Mouse (Mus musculus) spleen, postnatal 10 days (tissue): Measurements from ENCODE around the gene Cxcr6.
A peak's percentile ranks its signal among the peaks of the same experiment; 100 is the strongest.

Experiments used
- DNase-seq, 2 experiments: peaks; one replicate each; pipeline ENCODE4 v3.0.0; 2021 to 2022; ENCODE audit warnings: low spot score in 2 of 2

The Cxcr6 gene

GRCm38 (mm10) chr9:123818601-123819000 lies 12.3 kb downstream of the Cxcr6 start:
- no peak for DNase-seq

DNA sequence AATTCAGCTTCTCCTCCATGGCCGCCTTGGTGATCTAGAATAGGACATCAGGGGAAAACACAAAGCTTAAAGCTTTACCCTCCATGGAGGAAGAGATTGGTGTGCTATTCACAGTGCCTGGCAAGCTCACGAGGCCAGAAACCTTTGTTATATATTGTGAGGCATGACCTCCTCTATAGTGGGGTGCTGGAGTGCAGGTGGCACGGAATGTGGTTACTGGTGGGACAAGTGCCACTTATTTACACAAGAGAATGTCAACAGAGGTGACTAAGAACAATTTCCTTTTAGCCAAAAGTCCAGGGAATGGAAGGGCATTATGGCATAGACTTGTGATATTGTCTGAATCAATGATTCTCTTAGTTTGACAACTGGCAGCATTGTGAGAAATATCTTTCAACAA lies 20.4 kb downstream of the Cxcr6 start:
- no peak for DNase-seq

DNA sequence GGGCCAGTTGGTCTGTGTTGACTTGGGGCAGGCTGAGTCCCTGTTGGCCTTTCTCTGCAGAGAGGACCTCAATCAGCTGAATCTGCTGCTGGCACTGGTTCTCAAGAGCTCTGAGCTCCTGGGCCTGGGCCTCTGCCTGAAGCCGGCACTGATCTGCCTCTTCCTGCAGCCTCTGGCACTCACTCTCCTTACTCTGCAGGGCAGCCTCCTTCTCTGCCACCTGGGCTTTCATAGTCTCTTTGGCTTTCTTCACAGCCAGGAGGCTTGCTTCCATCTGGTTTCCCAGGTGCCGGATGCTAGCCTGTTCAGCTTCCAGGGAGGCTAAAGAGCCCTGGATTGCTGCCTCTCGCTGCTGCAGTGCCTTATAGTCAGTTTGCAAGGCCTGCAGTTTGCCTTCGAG lies 22.6 kb downstream of the Cxcr6 start:
- no peak for DNase-seq

GRCm38 (mm10) chr9:123835851-123836250 lies 29.6 kb downstream of the Cxcr6 start:
- DNase-seq = no peak

- no peak for DNase-seq
Measured at GRCm38 (mm10) chr9:123840243-123840642, 34.0 kb downstream of the Cxcr6 start.

DNA sequence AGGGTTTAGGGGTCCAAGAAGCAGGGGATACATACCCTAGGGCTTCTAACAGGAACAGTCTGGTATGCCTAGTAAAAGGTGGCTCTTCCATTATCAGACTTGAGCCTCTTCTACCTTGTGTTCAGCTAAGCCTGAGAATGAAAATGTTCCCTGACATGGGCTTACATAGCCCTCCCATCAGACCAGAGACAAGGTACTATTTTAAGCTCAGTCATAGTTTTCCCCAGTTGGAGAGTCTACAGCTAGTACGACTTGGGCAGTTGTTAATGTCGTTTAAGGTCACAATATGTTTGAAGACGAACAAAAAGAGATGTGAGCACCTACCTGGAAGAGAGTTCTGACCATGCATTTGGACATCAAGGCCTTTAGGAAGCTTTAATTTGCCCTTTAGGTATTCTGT lies 38.2 kb downstream of the Cxcr6 start:
- no peak for DNase-seq

- DNase-seq = peak in 1 of 2 experiments; percentile 51
Measured at GRCm38 (mm10) chr9:123845120-123845519, 38.8 kb downstream of the Cxcr6 start.

DNA sequence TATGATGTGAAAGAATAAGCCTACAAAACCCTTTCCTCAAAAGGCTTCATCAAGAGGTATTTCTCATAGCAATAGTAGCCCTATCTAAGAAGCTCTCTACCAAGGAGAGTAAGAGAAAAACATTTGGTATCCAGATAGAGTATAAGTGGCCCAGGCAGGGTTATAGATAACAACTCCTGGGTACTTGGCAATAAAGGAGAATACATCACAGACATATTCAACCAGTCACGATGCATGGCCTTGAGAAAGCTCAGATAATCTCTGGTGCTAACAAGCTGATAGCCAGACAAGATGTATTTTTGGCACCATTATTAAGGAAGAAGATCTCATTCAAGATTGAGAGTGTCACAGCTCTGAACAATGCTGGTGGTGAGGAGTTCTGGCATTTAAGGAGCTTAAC lies 40.2 kb downstream of the Cxcr6 start:
- DNase-seq = no peak

- DNase-seq = peak in 1 of 2 experiments; percentile 25
Measured at GRCm38 (mm10) chr9:123849976-123850695, 43.9 kb downstream of the Cxcr6 start.

DNA sequence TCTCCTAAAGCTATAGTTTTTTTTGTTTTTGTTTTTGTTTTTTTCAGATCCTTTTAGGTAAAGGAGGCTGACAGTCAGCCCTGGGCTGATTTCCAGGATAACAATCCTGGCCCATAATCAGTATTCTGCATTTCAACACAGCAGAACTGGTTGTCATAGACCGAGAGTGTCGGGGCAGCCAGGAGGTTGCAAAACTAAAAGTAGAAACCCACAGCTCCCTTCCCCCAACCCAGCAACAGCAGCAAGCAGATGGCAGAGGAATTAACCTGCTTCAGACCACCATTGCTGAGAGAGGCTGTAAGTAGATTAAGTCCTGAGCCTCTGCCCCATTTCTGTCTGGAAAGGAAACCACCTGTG lies 44.4 kb downstream of the Cxcr6 start:
- peak in 1 of 2 experiments; percentile 64 for DNase-seq

- peak; percentile 67 to 88 for DNase-seq
Measured at GRCm38 (mm10) chr9:123851062-123851712, 44.9 kb downstream of the Cxcr6 start.

DNA sequence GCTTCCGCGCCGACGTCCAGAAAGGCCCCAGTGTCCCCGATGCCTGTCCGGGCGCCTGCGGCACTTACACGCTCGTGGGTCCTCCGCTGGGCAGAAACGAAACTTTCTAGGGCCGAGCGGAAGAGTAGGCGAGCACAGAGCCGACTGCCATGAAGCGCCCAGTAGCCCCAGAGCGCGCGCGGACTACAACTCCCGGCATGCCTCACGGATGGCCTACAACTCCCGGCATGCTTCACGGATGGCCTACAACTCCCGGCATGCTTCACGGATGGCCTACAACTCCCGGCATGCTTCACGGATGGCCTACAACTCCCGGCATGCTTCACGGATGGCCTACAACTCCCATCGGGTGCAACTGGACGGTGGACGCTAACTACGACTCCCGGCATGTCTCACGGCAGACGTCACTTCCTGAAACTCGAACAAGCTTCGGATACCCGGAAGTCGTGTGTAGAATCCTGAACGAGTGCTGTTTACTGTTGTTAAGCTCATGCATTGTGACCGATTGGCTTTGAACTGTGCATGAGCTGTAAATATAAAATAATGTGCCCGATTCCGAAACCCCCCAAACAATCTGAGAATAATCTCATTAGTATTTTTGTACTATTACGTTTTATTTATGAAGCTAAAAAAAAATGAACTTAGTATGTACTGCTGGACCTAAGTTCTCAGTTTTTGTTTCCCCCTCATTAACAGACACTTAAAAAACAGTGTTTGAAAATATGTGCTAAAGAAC lies 45.6 kb downstream of the Cxcr6 start, which contains the start of gene Fyco1:
TSS of gene Fyco1 (minus strand) at position 187 of the 736 bp plus-strand sequence.
- peak; percentile 93 to 94 for DNase-seq

DNA sequence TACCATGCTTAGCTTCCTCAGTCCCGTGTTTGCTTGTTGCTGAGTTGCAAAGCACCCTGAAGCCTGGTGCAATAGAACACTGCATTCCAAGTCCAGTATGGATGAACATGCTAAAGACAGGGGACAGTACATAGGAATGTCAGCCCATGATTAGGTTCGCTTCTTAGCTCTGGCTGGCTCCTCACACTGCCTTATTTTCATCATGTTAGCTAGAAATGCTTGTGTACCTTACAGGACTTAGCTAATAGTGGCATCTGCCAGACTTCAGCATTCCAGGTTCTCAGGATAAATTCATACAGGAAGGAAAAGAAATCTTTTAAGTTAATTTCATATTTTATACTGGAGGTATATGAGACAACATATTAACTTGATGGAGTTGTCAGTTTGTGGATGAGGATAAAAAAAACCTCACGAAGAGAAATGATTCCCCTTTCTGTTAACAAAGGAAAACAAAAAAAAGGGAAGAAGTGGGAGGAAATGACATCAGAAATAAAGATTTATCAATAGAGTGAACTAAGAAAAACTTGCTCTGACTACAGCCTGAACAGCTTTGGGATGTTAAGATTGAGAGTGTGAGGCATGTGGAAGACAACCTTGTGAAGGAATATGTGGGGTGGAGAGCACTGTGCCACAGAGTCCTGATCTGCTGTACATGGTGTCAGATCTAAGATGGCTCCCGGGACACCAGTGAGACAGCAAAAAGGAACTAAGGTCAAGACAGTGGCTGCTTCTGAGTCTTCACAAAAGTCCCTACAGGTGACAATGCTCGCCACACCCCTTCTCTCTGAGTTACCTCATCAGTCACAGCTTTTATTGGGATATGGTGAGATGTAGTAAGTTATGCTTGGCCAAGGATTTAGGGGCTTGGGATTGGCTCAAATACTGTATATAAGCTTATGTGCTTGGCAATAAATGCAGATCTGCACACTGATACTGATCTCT lies 46.4 kb downstream of the Cxcr6 start:
- DNase-seq = no peak

GRCm38 (mm10) chr9:123856836-123857235 lies 50.6 kb downstream of the Cxcr6 start:
- DNase-seq = no peak
